Mouse (Mus musculus): ENCODE results near the gene Galnt10.

DNA sequence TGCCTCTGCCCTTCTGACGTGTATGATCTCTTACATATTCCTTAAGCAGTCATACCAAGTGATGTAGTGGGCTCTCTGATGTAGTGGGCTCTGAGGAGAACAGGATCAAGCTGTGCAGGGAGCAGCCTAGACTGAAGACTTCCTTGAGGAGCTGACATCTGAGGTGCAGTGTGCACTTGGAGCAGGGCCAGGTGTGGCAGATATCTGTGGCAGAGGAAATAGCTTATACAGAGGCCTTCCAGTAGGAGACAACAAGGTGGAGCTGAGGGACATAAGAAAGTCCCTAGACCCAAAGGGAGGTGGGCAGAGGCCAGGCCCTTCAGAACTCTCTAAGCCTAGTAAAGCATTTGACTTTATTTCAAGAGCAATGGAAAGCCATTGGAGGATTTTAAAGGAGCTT lies 61.4 kb downstream of the Galnt10 start:
- TF ChIP-seq TAL1 (IDR thresholded peaks at IDR 0.05; ENCODE audit: low read length) = no peak
- TF ChIP-seq GATA1 (IDR thresholded peaks at IDR 0.05; ENCODE audit: low read length) = no peak

Measured in erythroblast, embryonic 14.5 days (primary cell).